Mouse (Mus musculus) thymus, adult 2 months (tissue): ENCODE data around the gene Rap1b. TPM values are rescaled to one million over a fixed set of nuclear protein-coding genes. Genes with fewer than 3 reads are reported as not detected.
A peak's percentile ranks its signal among the peaks of the same experiment; 100 is the strongest.

ENCODE experiments used
- DNase-seq: peaks from one replicate; pipeline ENCODE4 v3.0.0; 2021
- H3K27ac ChIP-seq: fragments of 200-500 bp; 2 replicates; pipeline ENCODE4 v1.5.1; 2012; ENCODE audit warnings: low read length, control low read depth; ENCODE audit not compliant: control insufficient read depth, insufficient read depth
- H3K27me3 ChIP-seq: fragments of 200-500 bp; 2 replicates; pipeline ENCODE4 v1.6.1; 2012; ENCODE audit warnings: mild to moderate bottlenecking, low read length, moderate library complexity, mixed read lengths; ENCODE audit not compliant: control insufficient read depth, insufficient read depth
- H3K36me3 ChIP-seq: fragments of 200-500 bp; 2 replicates; pipeline ENCODE4 v1.6.1; 2012; ENCODE audit warnings: mild to moderate bottlenecking, low read length, moderate library complexity; ENCODE audit not compliant: control insufficient read depth, insufficient read depth
- H3K4me1 ChIP-seq: fragments of 200-500 bp; replicated peaks from 2 replicates; pipeline ENCODE4 v1.6.1; 2012; ENCODE audit warnings: low read length; ENCODE audit not compliant: control insufficient read depth, insufficient read depth
- H3K4me3 ChIP-seq: fragments of 200-500 bp; 2 replicates; pipeline ENCODE4 v1.5.1; 2012; ENCODE audit warnings: mild to moderate bottlenecking, low read length, control low read depth, moderate library complexity; ENCODE audit not compliant: control insufficient read depth, insufficient read depth
- CTCF ChIP-seq: fragments of 200-500 bp; IDR thresholded peaks from 2 replicates; pipeline ENCODE4 v1.5.1; 2012; ENCODE audit warnings: mild to moderate bottlenecking, control low read depth, low read length, moderate library complexity, borderline replicate concordance; ENCODE audit not compliant: control insufficient read depth, poor library complexity, insufficient read depth; ENCODE audit errors: extremely low read depth
- POLR2A ChIP-seq: fragments of 200-500 bp; IDR thresholded peaks from 2 replicates; pipeline ENCODE4 v1.6.1; 2012; ENCODE audit warnings: mild to moderate bottlenecking, low read length, control low read depth, moderate library complexity; ENCODE audit not compliant: control insufficient read depth, poor library complexity, insufficient read depth; ENCODE audit errors: extremely low read depth
- WGBS: fragments of 180-500 bp; shearing (Covaris S2); methylation state at CpG from one replicate; pipeline ENCODE4 v1.1.7; 2018; 5-methylcytosine and 5-hydroxymethylcytosine counted together
- polyA plus RNA-seq: library from polyadenylated mRNA; depleted of rRNA; stranded (reverse); fragments of >200 nt; gene quantifications from 2 replicates; pipeline ENCODE4 v1.2.3, GENCODE M21; 2012

Rap1b gene
- polyA plus RNA-seq, 1 experiment, result 60.9 TPM

DNA sequence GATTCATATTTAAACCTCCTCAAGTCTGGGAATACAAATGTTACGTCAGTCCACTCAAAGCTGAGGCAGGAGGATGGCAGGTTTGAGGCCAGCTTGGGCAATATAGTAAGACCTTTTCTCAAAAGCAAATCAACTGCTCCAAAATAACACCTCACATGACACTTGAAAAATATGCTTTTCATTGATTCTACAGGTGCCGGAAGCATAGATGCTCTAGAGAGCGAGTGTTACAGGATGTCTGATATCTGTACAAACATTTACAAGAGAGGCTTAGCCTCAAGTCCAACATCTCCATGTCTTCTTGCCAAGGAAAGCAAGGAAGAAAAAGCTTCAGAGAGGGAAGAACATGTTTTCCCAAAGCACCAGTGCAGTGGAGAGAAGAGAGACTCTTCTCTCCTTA is 6.1 kb downstream of the Rap1b start:
- Histone ChIP-seq H3K4me3 (no peak overlapping the region), H3K27ac (no peak overlapping the region), H3K36me3 (no peaks in the 10 kb centered on the region), H3K27me3 (no peaks in the 10 kb centered on the region), H3K4me1 (peaks cover 20% of the 10 kb centered on the region)
- DNase-seq, result no peak
- WGBS, result 77% methylated on average over 3 of the region's 3 CpGs
- TF ChIP-seq POLR2A (no peak), CTCF (no peak)

DNA sequence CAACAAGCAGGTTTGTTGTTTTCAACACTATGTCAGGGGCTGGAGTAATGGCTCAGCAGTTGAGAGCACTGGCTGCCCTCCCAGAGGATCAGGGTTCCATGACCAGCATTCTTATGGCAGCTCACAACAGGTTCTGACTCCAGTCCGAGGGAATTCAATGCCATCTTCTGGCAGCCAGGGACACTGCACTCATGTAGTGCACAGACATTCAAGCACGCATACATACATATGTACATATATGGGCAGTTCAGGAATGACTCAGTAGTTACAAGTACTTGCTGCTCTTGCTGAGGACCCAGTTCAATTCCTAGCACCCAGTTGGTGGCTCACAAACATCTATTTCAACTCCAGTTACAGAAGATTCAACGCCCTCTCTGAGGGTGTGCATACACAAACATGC is 6.9 kb downstream of the Rap1b start:
- Histone ChIP-seq H3K27ac (no peak overlapping the region), H3K36me3 (no peaks in the 10 kb centered on the region), H3K4me1 (peaks cover 20% of the 10 kb centered on the region), H3K27me3 (no peaks in the 10 kb centered on the region), H3K4me3 (no peak overlapping the region)
- peak; percentile 21 for DNase-seq
- TF ChIP-seq POLR2A (no peak), CTCF (no peak)
- 94% methylated on average over 3 of the region's 3 CpGs for WGBS

DNA sequence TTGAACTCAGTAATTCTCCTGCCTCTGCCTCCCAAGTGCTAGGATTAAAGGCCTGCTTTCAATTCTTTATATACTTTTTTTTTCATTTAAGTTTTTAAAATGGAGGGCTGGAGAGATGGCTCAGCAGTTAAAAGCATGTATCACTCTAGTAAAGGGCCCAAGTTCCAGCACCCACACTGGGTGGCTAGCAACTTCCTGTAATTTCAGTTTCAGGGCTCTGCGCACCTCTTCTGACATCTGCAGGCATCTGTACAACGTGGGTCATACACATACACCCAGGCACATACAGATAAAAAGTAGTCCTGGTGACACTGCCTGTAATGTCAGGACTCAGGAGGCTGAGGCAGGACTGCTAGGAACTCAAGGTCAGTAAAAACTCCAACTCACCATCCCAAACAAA is 9.5 kb downstream of the Rap1b start:
- H3K27ac ChIP-seq, result no peak overlapping the region
- peaks cover 21% of the 10 kb centered on the region for H3K4me1 ChIP-seq
- H3K27me3 ChIP-seq, result no peaks in the 10 kb centered on the region
- no peak overlapping the region for H3K4me3 ChIP-seq
- no peak for TF ChIP-seq CTCF
- no peak for TF ChIP-seq POLR2A
- H3K36me3 ChIP-seq, result no peaks in the 10 kb centered on the region
- peak; percentile 37 for DNase-seq
- WGBS, result 9% methylated on average over 2 of the region's 2 CpGs

DNA sequence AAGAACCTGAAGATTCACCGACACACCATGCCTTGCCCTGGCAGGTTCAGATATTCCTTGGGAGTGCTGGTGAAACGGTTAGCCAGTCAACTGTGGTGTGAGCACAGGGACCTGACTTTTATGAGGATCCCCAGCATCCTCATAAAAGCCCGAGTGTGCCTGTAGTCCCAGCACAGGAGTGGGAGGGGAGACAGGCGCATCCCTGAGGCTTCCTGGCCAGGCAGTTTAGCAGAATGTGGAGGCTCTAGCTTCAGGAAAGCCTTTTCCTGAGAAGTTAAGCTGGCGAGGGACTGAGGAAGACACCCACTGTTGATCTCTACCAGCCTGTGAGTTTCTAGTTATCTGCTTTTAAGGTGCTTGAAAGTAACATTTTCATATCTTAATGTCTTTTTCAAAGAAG is 10.4 kb downstream of the Rap1b start:
- Histone ChIP-seq H3K4me3 (no peak overlapping the region), H3K27me3 (no peaks in the 10 kb centered on the region), H3K27ac (no peak overlapping the region), H3K36me3 (no peaks in the 10 kb centered on the region), H3K4me1 (peaks cover 21% of the 10 kb centered on the region)
- WGBS, result 89% methylated on average over 5 of the region's 5 CpGs
- TF ChIP-seq CTCF (no peak), POLR2A (no peak)
- no peak for DNase-seq

DNA sequence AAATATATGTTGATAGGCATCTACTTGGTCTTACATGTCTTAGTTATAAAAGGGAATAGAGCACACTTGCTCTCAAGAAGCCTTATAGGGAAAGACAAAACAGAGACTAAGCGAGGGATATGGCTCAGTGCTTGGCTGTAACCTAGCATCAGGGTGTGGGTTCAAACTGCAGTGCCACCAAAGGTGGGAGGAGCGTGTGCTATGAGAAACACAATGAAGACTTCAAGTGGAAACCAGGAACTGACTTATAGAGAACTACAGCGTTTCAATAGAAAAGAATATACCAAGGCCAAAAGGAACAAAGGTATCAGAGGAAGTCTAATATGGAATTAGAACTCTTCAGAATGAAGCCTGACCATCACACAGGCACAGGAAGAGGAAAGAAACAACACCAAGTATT is 15.0 kb downstream of the Rap1b start:
- Histone ChIP-seq H3K4me3 (no peak overlapping the region), H3K27ac (no peak overlapping the region), H3K27me3 (no peaks in the 10 kb centered on the region), H3K36me3 (no peaks in the 10 kb centered on the region), H3K4me1 (peaks cover 16% of the 10 kb centered on the region)
- 70% methylated on average over 3 of the region's 3 CpGs for WGBS
- TF ChIP-seq CTCF (no peak), POLR2A (no peak)
- DNase-seq, result no peak

DNA sequence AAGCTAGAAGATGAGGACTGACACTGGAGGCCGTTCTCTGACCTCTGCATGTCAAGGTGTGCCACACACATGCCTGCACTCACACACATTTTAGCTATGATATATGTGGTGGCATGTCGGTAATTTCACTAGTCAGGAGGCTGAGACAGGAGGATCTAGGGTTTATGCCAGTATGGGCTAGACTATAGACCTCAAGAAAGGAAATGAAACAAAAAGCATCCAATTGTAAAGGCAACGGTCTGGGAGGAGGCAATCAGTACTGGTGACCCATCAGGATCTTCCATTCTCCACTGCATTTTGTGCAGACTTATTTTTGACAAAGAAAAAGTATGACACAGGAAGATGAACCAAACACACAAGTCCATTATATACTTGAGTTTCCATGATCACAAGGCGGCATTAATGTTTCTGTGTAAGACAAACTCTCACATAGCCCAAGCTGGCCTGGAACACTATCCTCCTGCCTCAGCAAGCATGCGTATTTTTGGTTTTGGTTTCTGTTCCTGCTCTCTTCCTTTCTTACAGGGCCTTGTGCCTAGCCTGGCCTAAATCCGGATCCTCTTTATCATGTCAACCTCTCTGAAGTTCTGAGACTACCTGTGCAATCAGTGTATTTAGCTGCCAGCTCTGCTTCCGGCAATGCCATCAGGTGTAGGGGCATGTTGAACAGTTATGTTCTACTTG is 16.2 kb downstream of the Rap1b start:
- no peak for DNase-seq
- WGBS, result 84% methylated on average over 7 of the region's 7 CpGs
- Histone ChIP-seq H3K27ac (no peak overlapping the region), H3K36me3 (peaks cover 4% of the 10 kb centered on the region), H3K27me3 (no peaks in the 10 kb centered on the region), H3K4me3 (no peak overlapping the region), H3K4me1 (peaks cover 13% of the 10 kb centered on the region)
- TF ChIP-seq CTCF (no peak), POLR2A (no peak)

DNA sequence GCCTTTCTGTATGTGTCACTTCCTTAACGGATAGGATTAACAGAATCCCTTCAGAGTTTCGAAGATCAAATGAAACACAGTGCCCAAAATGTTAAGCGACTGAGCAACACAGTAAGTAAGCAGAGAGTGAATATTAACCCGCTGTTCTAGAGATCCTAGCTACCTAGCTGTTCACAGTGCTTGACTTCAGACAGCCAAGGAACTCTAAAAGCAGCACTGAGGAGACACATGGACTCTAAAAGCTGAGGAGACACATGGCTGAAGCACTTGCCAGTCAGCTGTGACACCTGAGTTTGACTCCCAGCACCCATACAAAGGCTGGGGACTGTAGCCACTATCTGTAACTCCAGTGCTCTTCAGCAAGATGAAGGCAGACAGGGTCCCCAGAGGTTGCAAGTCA is 16.8 kb downstream of the Rap1b start:
- H3K27me3 ChIP-seq, result no peaks in the 10 kb centered on the region
- no peak overlapping the region for H3K27ac ChIP-seq
- TF ChIP-seq POLR2A (no peak), CTCF (no peak)
- DNase-seq, result no peak
- H3K36me3 ChIP-seq, result peaks cover 10% of the 10 kb centered on the region
- peaks cover 13% of the 10 kb centered on the region for H3K4me1 ChIP-seq
- no peak overlapping the region for H3K4me3 ChIP-seq
- 90% methylated on average over 4 of the region's 4 CpGs for WGBS
